Mouse (Mus musculus): ENCODE measurements around the gene Cnot11.

DNA sequence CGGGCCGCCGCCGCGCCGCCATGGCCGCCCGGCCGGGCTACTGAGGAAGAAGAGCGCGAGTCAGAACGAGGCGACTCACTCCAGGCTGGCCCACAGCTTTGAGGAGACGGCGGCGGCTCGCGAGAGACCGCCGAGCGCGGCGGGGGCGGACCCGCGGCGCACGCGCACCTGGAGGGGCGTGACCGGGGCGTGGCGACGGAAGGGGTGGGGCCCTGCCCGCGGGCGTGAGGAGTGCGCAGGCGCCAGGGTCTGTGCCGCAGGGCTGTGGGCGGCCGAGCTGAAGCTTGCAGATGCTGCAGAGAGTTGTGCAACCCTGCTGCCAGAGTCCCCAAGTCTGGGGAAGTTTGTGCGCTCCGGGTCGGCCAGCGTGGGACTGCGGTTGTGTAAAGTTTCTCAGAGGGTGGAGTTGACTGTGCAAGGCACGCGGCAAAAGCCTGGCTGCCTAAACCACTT, 42.5 kb downstream of the Cnot11 start, which contains the start of gene Rnf149:
- TF ChIP-seq POLR2A (IDR thresholded peaks at IDR 0.05; ENCODE audit: insufficient read length, low read depth) (peak; percentile 93), E2F4 (IDR thresholded peaks at IDR 0.05; ENCODE audit: insufficient read depth) (no peak)
